Mouse (Mus musculus): ENCODE results near the gene Prrc2a.

Prrc2a gene

DNA sequence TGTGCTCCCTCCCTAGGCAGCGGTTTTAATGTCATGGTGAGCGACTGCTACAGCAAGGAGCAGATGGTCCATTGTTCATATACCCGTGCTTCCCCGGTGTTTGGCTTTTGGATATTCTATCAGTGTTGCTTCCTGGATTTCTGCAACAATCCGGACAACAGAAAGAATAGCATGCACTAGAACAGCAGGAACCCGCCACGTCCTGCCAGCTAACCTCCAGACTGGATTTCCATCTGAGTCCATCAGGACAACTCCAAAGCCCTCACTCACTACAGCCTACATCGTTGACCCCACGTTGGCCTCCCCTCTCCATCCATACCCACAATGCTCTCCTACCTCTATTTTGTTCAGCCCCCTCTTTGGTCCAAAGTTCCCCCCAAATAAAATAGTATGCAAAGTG lies 52.9 kb downstream of the Prrc2a start:
- CTCF ChIA-PET = interaction anchor here (0.6 kb wide), 1 partner anchor 81 kb away, joined by 3 read pairs; no protein-coding TSS in a partner anchor

DNA sequence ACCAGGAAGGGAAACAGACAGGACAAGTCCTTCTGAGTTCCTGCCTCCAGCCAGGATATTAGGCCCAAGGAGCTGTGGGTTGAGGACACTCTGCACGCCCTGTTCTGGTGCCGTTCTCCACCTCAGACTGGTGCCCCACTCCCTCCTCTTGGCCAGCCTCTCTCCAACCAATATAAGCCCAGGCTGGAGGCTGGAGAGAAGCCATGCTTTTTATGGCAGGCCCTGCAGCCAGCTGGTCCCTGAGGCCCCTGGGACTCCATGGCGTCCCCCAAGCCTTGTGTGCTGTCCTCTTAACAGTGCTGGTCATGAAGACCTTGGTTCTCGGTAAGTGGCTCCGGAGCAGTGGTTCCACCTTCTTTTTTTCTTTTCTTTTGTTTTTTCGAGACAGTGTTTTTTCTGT lies 56.6 kb downstream of the Prrc2a start, which contains the start of gene Ly6g5c:
Gene Ly6g5c, plus strand, starts transcription at position 183 of the 400 bp plus-strand sequence.
- CTCF ChIA-PET = interaction anchor here (1.0 kb wide), 1 partner anchor 19 kb away, joined by 3 read pairs; no protein-coding TSS in a partner anchor

DNA sequence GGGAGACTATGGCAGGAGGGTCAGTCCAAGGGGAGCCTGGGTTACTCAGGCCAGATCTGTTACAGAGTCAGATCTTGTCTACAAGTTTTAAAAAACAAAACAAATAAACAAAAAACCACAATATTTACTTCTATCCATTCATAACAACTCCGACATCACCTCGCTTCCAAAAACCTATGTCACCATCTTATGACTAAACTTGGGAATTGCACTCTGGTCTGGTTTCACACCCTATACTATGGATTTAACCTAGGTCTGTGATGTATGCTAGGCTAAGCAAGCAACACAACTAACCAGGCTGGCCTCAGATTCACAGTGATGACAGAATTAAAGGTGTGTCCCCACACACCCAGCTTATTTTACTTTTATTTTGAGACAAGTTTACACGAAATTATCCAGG lies 58.2 kb downstream of the Prrc2a start:
- CTCF ChIA-PET = interaction anchor here (0.5 to 0.6 kb wide), 2 partner anchors 35 to 57 kb away, joined by 3 read pairs; no protein-coding TSS in a partner anchor

DNA sequence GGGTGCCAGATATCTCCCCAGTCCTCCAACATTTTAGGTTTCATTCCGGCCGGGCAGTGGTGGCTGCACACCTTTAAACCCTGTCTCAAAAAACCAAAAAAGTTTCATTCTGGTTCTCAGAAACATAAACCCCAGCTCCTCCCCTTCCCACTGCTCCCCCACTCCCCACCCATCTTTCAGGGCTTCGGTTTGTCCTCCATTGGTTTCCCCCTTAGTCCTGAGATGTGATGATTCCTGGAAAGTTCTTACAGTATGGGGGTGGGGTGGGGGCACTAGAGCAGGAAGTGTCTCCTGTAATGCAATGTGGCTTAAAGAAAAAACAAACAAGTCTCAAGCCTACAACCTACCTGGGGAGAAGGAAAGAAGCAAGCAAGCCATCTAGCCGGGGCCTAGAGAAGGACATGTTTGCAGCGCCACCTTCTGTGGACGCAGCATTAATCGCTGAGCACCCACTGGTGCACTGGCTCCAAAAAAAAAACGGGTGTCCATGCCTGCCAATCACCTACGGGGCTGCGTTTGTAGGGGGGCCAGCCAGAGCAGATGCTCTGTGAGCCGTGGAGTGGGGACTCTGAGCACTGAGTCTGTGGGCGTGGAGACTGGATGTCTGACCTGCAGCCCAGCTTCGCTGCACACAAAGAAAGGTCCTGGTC lies 58.8 kb downstream of the Prrc2a start:
- CTCF ChIA-PET = no interaction called here

DNA sequence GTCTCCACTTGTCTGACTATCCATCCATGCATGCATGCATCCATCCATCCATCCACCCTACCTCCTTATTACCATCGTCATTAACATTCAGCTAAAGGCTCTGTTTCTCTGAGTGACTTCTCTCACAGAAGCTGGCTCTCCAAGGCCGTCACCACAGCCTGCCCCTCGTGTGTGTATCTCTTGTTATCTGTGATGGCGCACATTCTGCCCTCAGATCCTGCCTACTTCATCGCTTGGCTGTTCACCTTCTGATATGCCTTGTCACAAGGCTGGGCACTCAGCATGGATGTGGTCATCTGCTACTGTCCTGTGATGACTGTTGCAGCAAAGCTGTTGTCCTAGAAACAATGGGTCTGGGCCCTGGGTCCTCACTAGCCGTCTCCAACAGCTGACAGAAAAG lies 59.9 kb downstream of the Prrc2a start:
- CTCF ChIA-PET = no interaction called here

DNA sequence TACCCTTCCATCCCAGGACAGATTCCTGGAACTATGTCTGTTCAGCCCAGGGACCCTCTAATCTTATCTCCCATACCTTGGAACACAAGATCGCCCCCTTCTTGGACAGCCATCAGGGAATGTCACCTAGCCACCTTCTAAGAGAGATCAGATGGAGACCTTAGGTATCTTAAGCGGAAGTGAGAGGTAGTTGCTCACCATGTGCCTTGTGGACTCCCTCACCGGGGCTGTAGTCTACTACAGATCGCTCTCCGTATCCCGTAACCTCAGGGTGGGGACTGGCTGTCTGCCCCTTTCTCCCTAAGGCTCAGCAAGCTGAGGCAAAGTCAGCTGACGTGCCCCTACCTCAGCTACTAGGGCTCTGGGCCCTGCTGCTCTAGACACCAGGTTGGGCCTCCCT lies 60.6 kb downstream of the Prrc2a start:
- CTCF ChIA-PET = no interaction called here

DNA sequence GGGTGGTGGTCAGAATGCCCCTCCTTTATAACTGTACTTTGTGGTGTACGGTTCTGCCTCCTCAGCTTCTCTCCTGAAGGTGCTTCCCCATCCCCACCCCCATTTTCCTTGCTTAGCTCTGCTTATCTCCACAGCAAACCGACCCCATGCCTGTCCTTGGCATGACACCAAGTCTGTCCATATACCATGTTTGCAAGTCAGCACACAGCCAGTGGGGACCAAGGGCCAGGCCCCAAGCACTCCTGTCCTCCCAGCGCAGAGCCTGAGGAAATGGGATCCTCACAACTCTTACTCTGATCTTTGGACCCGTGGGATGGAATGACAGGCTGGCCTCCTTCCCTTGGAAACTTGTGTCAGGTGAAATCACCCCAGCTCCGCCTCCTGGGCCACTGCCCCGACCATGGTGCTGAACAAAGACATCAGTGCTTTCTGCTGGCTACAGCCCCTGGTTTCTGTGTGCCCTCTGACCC lies 61.4 kb downstream of the Prrc2a start:
- CTCF ChIA-PET = no interaction called here

DNA sequence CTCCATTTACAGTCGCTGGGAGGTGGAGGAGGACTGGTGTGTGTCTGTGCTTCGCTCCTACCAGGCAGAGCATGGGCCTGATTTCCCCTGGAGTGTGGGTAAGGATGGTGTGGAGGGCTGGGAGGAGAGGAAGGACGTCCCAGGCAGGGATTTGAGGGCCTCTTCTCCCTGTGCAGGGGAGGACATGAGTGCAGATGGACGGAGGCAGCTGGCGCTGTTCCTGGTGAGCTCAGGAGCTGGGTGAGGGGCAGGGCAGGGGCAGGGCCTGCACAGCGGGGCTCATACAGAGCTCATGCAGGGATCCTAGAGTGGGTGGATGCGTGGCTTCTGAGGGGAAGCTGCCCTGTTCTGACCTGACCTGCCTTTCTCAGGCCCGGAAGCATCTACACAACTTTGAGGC lies 62.4 kb downstream of the Prrc2a start:
- CTCF ChIA-PET = no interaction called here

DNA sequence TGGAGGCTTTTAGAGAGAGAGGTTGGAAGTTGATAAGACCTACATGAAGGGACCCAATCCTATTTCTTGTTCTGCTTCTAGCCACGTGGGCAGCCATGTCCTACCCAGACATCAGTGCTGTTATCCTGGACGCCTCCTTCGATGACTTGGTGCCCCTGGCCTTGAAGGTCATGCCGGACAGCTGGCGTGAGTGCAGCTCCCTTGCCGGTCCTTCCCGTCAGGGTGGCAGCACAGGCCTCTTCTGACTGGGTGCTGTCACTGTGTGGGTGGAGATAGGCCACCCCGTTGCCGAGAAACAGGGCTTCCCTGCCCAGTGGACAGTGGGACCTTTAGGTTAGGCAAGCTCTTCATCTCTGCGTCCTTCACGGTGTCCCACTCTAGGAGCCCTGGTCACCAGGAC lies 63.5 kb downstream of the Prrc2a start:
- CTCF ChIA-PET = interaction anchor here (0.5 to 1.0 kb wide), 2 partner anchors 36 to 100 kb away, joined by 3 to 5 read pairs; no protein-coding TSS in a partner anchor

DNA sequence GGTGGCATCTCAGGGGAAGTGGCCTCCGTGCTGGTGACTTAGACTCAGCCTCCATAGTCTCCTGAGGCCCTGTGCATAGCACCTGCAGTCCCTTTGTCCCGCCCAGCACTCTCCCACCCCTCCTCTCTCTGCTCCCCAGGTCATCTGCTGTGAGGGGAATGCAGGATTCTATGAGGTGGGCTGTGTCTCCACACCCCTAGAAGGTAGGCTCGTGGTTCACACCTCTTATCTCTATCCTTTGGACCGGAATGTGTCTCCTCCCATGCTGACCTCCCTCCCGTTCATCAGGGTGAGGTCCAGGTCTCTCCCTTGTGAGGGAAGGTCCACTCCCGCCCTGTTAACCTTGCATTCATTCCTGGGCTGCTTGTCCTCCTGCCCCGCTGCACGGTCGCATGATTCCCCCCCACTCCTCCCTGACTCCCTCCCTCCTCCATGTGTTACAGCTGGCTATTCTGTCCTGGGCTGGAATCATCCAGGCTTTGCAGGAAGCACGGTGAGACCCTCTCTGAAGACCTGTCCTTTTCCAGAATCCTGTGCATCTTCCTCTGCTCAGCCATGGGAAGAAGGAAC lies 64.4 kb downstream of the Prrc2a start:
- CTCF ChIA-PET = no interaction called here

Data from spleen, embryonic (tissue).